Mouse (Mus musculus): ENCODE results near the gene Pdzd2. TPM values are rescaled to one million over a fixed set of nuclear protein-coding genes. Genes with fewer than 3 reads are reported as not detected.

Gene Pdzd2
- polyA plus RNA-seq, 1 experiment from 2014 or later = 29.0 TPM

DNA sequence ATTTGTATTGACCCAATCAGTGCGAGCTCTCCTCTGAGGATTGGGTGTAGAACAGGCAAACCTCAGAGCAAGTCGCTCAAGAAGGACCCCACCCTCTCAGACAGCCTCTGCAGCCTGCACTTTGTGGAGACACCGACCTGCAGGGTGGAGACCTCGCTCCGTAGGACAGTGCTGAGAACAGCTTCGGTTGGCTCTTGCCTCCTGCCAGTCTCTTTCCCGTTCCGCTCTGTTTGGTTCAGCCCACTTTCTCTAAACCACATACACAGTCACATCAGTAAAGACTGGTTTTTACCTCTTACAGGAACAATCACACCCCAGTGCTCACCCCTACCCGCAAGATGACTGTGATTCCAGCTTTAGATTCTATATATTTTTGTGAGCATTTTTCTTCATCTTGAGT is 133.4 kb downstream of the Pdzd2 start:
- Histone ChIP-seq H3K9ac (replicated peaks; ENCODE audit: low read length) (no peak overlapping the region), H3K4me3 (ENCODE audit: low read length) (no peak overlapping the region), H3K9me3 (ENCODE audit: low read length) (peaks cover 7% of the 10 kb centered on the region; the same call in 1 of the 2 replicates), H3K27ac (ENCODE audit: low read length) (peak overlapping the region; percentile 82), H3K27me3 (ENCODE audit: insufficient read depth, low read length) (no peaks in the 10 kb centered on the region), H3K36me3 (ENCODE audit: insufficient read depth, low read length) (no peaks in the 10 kb centered on the region), H3K4me1 (ENCODE audit: insufficient read depth, low read length) (peaks cover 5% of the 10 kb centered on the region; the same call in 1 of the 2 replicates), H3K4me2 (replicated peaks; ENCODE audit: low read depth, low read length) (no peak overlapping the region)
- no peak for ATAC-seq (ENCODE audit: low FRiP score, low TSS enrichment)
- WGBS = 72% methylated on average over 9 of the region's 9 CpGs

DNA sequence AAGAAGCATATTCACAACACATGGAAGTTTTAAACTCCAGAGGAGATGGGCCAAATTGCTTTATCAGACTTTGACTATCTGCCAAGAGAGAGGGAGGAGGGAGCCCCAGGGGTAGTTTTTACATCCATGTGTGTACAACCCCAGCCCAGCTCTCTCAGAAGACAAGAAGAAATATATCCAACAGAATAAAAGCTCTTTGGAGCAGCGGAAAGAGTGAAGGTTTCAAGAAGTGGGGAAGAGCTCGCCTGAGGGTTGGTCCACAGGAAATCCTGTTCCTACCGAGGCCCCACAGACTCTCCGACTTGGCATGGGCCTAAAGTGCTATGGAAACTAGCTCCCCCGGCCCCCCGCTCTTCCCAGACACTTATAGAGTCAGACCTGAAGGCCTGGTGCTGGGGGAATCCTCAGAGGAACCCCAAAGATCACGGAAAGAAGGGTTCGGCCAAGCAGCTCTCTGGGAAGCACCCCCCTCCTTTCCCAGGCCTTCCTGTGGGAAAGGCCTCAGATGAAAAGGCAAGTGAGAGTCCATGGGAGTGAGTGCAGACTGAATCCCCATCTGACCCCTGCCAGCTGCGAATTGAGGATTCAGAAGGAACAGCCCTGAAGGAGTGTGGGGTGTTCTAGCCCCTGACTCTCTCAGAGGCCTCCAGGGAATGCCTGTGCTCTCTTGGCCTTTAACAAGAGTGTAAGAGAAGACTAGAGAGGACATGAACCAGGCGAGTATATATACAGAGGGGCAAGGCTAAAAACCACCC is 134.3 kb downstream of the Pdzd2 start:
- Histone ChIP-seq H3K27ac (ENCODE audit: low read length) (peak overlapping the region; percentile 82), H3K4me2 (replicated peaks; ENCODE audit: low read depth, low read length) (no peak overlapping the region), H3K9me3 (ENCODE audit: low read length) (peaks cover 7% of the 10 kb centered on the region; the same call in 1 of the 2 replicates), H3K4me3 (ENCODE audit: low read length) (no peak overlapping the region), H3K9ac (replicated peaks; ENCODE audit: low read length) (no peak overlapping the region), H3K27me3 (ENCODE audit: insufficient read depth, low read length) (no peaks in the 10 kb centered on the region), H3K36me3 (ENCODE audit: insufficient read depth, low read length) (no peaks in the 10 kb centered on the region), H3K4me1 (ENCODE audit: insufficient read depth, low read length) (peaks cover 5% of the 10 kb centered on the region; the same call in 1 of the 2 replicates)
- 53% methylated on average over 10 of the region's 10 CpGs for WGBS
- ATAC-seq (ENCODE audit: low FRiP score, low TSS enrichment) = peak; percentile 82

DNA sequence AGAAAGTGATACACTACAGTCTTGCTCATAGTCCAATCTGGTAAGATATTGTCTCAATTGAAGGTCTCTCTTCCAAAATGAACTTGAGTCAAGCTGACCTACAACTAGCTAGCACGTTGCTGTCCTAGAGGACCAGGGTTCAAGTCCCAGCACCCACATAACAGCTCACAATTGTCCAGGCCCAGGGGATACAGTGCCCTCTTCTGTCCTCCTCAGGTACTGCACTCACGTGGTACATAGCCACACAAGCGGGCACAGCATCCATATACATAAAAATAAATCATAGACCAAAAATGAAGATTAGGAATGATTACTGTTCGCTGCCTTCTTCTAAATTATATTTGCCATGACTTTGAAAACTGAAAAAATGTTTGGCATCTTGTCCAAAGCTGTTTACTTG is 136.1 kb downstream of the Pdzd2 start:
- Histone ChIP-seq H3K4me2 (replicated peaks; ENCODE audit: low read depth, low read length) (no peak overlapping the region), H3K27me3 (ENCODE audit: insufficient read depth, low read length) (no peaks in the 10 kb centered on the region), H3K36me3 (ENCODE audit: insufficient read depth, low read length) (no peaks in the 10 kb centered on the region), H3K9me3 (ENCODE audit: low read length) (peaks cover 7% of the 10 kb centered on the region; the same call in 1 of the 2 replicates), H3K27ac (ENCODE audit: low read length) (no peak overlapping the region), H3K9ac (replicated peaks; ENCODE audit: low read length) (no peak overlapping the region), H3K4me1 (ENCODE audit: insufficient read depth, low read length) (peaks cover 5% of the 10 kb centered on the region; the same call in 1 of the 2 replicates), H3K4me3 (ENCODE audit: low read length) (no peak overlapping the region)
- WGBS = 95% methylated on average over 4 of the region's 4 CpGs
- ATAC-seq (ENCODE audit: low FRiP score, low TSS enrichment) = no peak

DNA sequence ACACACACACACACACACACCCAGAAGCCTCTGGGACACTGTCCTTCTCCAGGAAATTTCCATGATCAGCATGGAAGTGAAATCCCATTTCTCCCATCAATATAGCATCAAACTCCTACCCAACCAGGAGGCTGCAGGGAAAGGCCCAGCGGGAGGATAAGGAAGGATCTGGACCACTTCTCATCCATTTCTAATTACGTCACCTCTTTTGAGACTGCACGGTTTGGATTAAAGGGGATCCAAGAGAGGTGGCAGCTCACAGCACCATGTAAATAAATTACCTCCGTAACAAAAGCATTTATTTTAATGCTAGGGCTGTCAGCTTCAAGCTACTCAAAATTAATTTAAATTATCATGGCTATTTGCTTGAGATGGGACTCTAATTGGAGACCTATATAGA is 146.6 kb downstream of the Pdzd2 start:
- no peaks in the 10 kb centered on the region for H3K4me1 ChIP-seq (ENCODE audit: insufficient read depth, low read length)
- no peak for ATAC-seq (ENCODE audit: low FRiP score, low TSS enrichment)
- 53% methylated on average over 4 of the region's 4 CpGs for WGBS

GRCm38 (mm10) chr15:12592628-12593027 is 147.1 kb downstream of the Pdzd2 start:
- no peak overlapping the region for H3K27ac ChIP-seq (ENCODE audit: low read length)
- H3K36me3 ChIP-seq (ENCODE audit: insufficient read depth, low read length) = no peaks in the 10 kb centered on the region
- ATAC-seq (ENCODE audit: low FRiP score, low TSS enrichment) = no peak
- H3K9ac ChIP-seq (replicated peaks; ENCODE audit: low read length) = no peak overlapping the region
- H3K27me3 ChIP-seq (ENCODE audit: insufficient read depth, low read length) = no peaks in the 10 kb centered on the region
- no peak overlapping the region for H3K4me2 ChIP-seq (replicated peaks; ENCODE audit: low read depth, low read length)
- H3K9me3 ChIP-seq (ENCODE audit: low read length) = no peaks in the 10 kb centered on the region
- no peaks in the 10 kb centered on the region for H3K4me1 ChIP-seq (ENCODE audit: insufficient read depth, low read length)
- 17% methylated on average over 3 of the region's 3 CpGs for WGBS
- H3K4me3 ChIP-seq (ENCODE audit: low read length) = no peak overlapping the region

More for the DNA sequence above, 146.6 kb downstream of the Pdzd2 start:
- Histone ChIP-seq H3K36me3 (ENCODE audit: insufficient read depth, low read length) (no peaks in the 10 kb centered on the region), H3K27me3 (ENCODE audit: insufficient read depth, low read length) (no peaks in the 10 kb centered on the region), H3K9ac (replicated peaks; ENCODE audit: low read length) (no peak overlapping the region), H3K27ac (ENCODE audit: low read length) (no peak overlapping the region), H3K4me2 (replicated peaks; ENCODE audit: low read depth, low read length) (no peak overlapping the region), H3K9me3 (ENCODE audit: low read length) (no peaks in the 10 kb centered on the region), H3K4me3 (ENCODE audit: low read length) (no peak overlapping the region)

DNA sequence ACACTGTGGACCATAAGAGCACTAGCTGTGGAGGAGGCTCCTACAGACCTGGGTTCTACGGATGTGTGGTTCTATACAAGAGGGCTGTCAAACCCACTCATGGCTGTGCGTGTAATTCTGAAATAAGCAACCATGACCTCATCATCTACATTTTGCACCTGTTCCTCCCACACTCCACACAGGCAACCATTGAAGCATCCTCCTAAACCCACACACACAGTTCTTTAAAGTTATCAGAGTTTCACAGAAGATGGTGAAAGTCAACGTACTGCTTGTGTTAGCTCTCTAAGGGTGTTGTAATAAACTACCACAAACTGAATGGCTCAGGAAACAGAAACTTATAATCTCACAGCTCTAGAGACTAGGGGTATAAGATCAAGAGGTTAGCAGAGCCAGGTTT is 151.1 kb downstream of the Pdzd2 start:
- no peaks in the 10 kb centered on the region for H3K9me3 ChIP-seq (ENCODE audit: low read length)
- H3K4me1 ChIP-seq (ENCODE audit: insufficient read depth, low read length) = 0 out of 2 replicates have a peak, but pooled peaks cover 5% of the 10 kb centered on the region
- no peaks in the 10 kb centered on the region for H3K36me3 ChIP-seq (ENCODE audit: insufficient read depth, low read length)
- H3K9ac ChIP-seq (replicated peaks; ENCODE audit: low read length) = no peak overlapping the region
- H3K4me3 ChIP-seq (ENCODE audit: low read length) = no peak overlapping the region
- H3K27me3 ChIP-seq (ENCODE audit: insufficient read depth, low read length) = no peaks in the 10 kb centered on the region
- 83% methylated on average over 3 of the region's 3 CpGs for WGBS
- H3K27ac ChIP-seq (ENCODE audit: low read length) = no peak overlapping the region
- no peak overlapping the region for H3K4me2 ChIP-seq (replicated peaks; ENCODE audit: low read depth, low read length)
- ATAC-seq (ENCODE audit: low FRiP score, low TSS enrichment) = no peak

DNA sequence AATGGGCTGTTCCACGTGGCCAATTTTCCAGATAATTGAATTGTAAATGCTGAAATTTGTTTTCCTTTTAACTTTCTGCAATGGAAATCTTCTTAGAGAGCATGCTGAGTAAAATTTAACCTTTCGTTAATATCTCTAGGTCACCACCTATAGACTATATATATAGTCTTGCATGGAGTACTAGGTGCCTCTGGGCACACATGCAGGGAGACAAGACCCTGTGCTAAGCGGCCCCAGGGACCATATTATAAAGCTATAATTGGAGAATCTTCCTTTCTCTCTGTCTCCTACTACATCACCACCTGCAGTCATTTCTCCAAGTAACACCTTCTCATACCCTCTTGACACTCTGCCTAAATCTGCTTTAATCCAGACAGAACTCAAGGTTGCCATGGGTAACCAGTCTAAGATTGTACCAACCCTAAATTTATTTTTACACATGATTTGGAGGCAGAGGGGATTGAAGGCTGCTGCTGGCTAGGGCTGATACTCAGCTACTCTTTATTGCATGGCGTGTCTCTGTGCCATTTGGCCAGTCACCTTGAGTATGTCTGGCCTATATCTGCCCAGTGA is 152.8 kb downstream of the Pdzd2 start:
- Histone ChIP-seq H3K9me3 (ENCODE audit: low read length) (no peaks in the 10 kb centered on the region), H3K4me2 (replicated peaks; ENCODE audit: low read depth, low read length) (no peak overlapping the region), H3K9ac (replicated peaks; ENCODE audit: low read length) (no peak overlapping the region), H3K27ac (ENCODE audit: low read length) (no peak overlapping the region), H3K4me3 (ENCODE audit: low read length) (no peak overlapping the region), H3K36me3 (ENCODE audit: insufficient read depth, low read length) (no peaks in the 10 kb centered on the region), H3K27me3 (ENCODE audit: insufficient read depth, low read length) (no peaks in the 10 kb centered on the region), H3K4me1 (ENCODE audit: insufficient read depth, low read length) (0 out of 2 replicates have a peak, but pooled peaks cover 5% of the 10 kb centered on the region)
- 81% methylated on average over 4 of the region's 4 CpGs for WGBS
- no peak for ATAC-seq (ENCODE audit: low FRiP score, low TSS enrichment)

- Histone ChIP-seq H3K27me3 (ENCODE audit: insufficient read depth, low read length) (no peaks in the 10 kb centered on the region), H3K4me3 (ENCODE audit: low read length) (no peak overlapping the region), H3K9ac (replicated peaks; ENCODE audit: low read length) (no peak overlapping the region), H3K9me3 (ENCODE audit: low read length) (no peaks in the 10 kb centered on the region), H3K4me1 (ENCODE audit: insufficient read depth, low read length) (0 out of 2 replicates have a peak, but pooled peaks cover 5% of the 10 kb centered on the region), H3K4me2 (replicated peaks; ENCODE audit: low read depth, low read length) (no peak overlapping the region), H3K27ac (ENCODE audit: low read length) (no peak overlapping the region), H3K36me3 (ENCODE audit: insufficient read depth, low read length) (no peaks in the 10 kb centered on the region)
- ATAC-seq (ENCODE audit: low FRiP score, low TSS enrichment) = peak; percentile 95
- under 1% methylated on average over 5 of the region's 5 CpGs for WGBS
Observed at GRCm38 (mm10) chr15:12586154-12586553, 153.6 kb downstream of the Pdzd2 start.

DNA sequence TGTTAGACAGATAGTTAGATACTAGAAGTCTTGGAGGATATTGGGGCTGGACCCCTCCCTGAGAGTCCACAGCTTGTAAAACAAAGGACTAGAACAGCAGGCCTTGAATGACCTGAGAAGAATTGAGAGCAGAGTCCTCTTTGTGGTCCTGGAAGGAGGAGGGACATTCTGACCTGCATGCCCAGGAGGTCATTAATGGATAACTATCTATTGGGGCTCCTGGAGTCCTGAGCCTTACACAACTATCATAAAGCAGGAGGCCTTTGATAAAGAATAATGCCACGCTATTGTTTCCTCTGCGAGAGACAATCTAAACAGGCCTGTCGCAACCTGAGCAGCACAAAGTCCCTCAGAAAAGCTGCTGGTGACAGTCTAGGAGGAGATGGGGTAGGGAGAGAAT is 156.7 kb downstream of the Pdzd2 start:
- H3K9me3 ChIP-seq (ENCODE audit: low read length) = no peaks in the 10 kb centered on the region
- no peak overlapping the region for H3K9ac ChIP-seq (replicated peaks; ENCODE audit: low read length)
- no peak overlapping the region for H3K4me2 ChIP-seq (replicated peaks; ENCODE audit: low read depth, low read length)
- no peak for ATAC-seq (ENCODE audit: low FRiP score, low TSS enrichment)
- no peak overlapping the region for H3K27ac ChIP-seq (ENCODE audit: low read length)
- 91% methylated on average over 3 of the region's 3 CpGs for WGBS
- H3K4me3 ChIP-seq (ENCODE audit: low read length) = no peak overlapping the region
- H3K4me1 ChIP-seq (ENCODE audit: insufficient read depth, low read length) = 0 out of 2 replicates have a peak, but pooled peaks cover 5% of the 10 kb centered on the region
- no peaks in the 10 kb centered on the region for H3K27me3 ChIP-seq (ENCODE audit: insufficient read depth, low read length)
- H3K36me3 ChIP-seq (ENCODE audit: insufficient read depth, low read length) = no peaks in the 10 kb centered on the region

GRCm38 (mm10) chr15:12582471-12582870 is 157.3 kb downstream of the Pdzd2 start:
- H3K27me3 ChIP-seq (ENCODE audit: insufficient read depth, low read length) = no peaks in the 10 kb centered on the region
- H3K27ac ChIP-seq (ENCODE audit: low read length) = no peak overlapping the region

More at GRCm38 (mm10) chr15:12582471-12582870, 157.3 kb downstream of the Pdzd2 start:
- no peaks in the 10 kb centered on the region for H3K36me3 ChIP-seq (ENCODE audit: insufficient read depth, low read length)
- H3K9ac ChIP-seq (replicated peaks; ENCODE audit: low read length) = no peak overlapping the region
- no peaks in the 10 kb centered on the region for H3K9me3 ChIP-seq (ENCODE audit: low read length)
- peaks cover 6% of the 10 kb centered on the region; the same call in 1 of the 2 replicates for H3K4me1 ChIP-seq (ENCODE audit: insufficient read depth, low read length)
- no peak for ATAC-seq (ENCODE audit: low FRiP score, low TSS enrichment)
- no peak overlapping the region for H3K4me3 ChIP-seq (ENCODE audit: low read length)
- H3K4me2 ChIP-seq (replicated peaks; ENCODE audit: low read depth, low read length) = no peak overlapping the region

Measured in kidney, embryonic 16.5 days (tissue).